Mouse (Mus musculus) frontal cortex, postnatal 36 days (tissue): ENCODE measurements at regions not wholly inside any gene's neighbourhood (a gene's known extent, or its start where the extent isn't known, plus 50 kb on each side); places are given as distances from the start of the nearest gene placed in this dataset.
A peak's percentile ranks its signal among the peaks of the same experiment; 100 is the strongest.

ENCODE experiments used
- DNase-seq, 2 experiments: peaks; one replicate each; pipeline ENCODE4 v3.0.0; 2022; ENCODE audit warnings: low spot score in 2 of 2

GRCm38 (mm10) chr16:53480664-53481063 lies 1026.8 kb upstream of the Alcam start:
- no peak for DNase-seq

- no peak for DNase-seq
Measured at GRCm38 (mm10) chr16:53439511-53439910, 985.6 kb upstream of the Alcam start.

GRCm38 (mm10) chr16:53418416-53418815 lies 964.5 kb upstream of the Alcam start:
- no peak for DNase-seq

- DNase-seq: no peak
Measured at GRCm38 (mm10) chr16:53385176-53385575, 931.3 kb upstream of the Alcam start.

- DNase-seq: no peak
Measured at GRCm38 (mm10) chr16:53342153-53342552, 888.3 kb upstream of the Alcam start.

GRCm38 (mm10) chr16:53326353-53326752 lies 872.5 kb upstream of the Alcam start:
- no peak for DNase-seq

- no peak for DNase-seq
Measured at GRCm38 (mm10) chr16:53292081-53292480, 838.2 kb upstream of the Alcam start.

- no peak for DNase-seq
Measured at GRCm38 (mm10) chr16:53282014-53282413, 828.1 kb upstream of the Alcam start.

- peak; percentile 59 to 85 for DNase-seq
Measured at GRCm38 (mm10) chr16:53266116-53266515, 812.2 kb upstream of the Alcam start.

- no peak for DNase-seq
Measured at GRCm38 (mm10) chr16:53245365-53245764, 791.5 kb upstream of the Alcam start.

GRCm38 (mm10) chr16:53242126-53242537 lies 788.3 kb upstream of the Alcam start:
- DNase-seq: no peak

- peak in 1 of 2 experiments; percentile 55 for DNase-seq
Measured at GRCm38 (mm10) chr16:53218886-53219285, 765.0 kb upstream of the Alcam start.

GRCm38 (mm10) chr16:53201449-53201848 lies 747.6 kb upstream of the Alcam start:
- DNase-seq: no peak

- no peak for DNase-seq
Measured at GRCm38 (mm10) chr16:53186444-53186843, 732.6 kb upstream of the Alcam start.

GRCm38 (mm10) chr16:53156352-53156751 lies 702.5 kb upstream of the Alcam start:
- DNase-seq: no peak

GRCm38 (mm10) chr16:53130677-53131076 lies 676.8 kb upstream of the Alcam start:
- no peak for DNase-seq

GRCm38 (mm10) chr16:53108726-53109125 lies 654.9 kb upstream of the Alcam start:
- no peak for DNase-seq

GRCm38 (mm10) chr16:53095396-53095929 lies 641.6 kb upstream of the Alcam start:
- DNase-seq: no peak

GRCm38 (mm10) chr16:53073856-53074568 lies 620.1 kb upstream of the Alcam start:
- DNase-seq: peak in 1 of 2 experiments; percentile 3

GRCm38 (mm10) chr16:53071887-53072682 lies 618.2 kb upstream of the Alcam start:
- no peak for DNase-seq

GRCm38 (mm10) chr16:53064151-53064550 lies 610.3 kb upstream of the Alcam start:
- no peak for DNase-seq

GRCm38 (mm10) chr16:53063061-53063460 lies 609.2 kb upstream of the Alcam start:
- no peak for DNase-seq

GRCm38 (mm10) chr16:53026056-53026455 lies 572.2 kb upstream of the Alcam start:
- DNase-seq: no peak
